Mouse (Mus musculus): ENCODE measurements around the gene Cdca3.
A peak's percentile ranks its signal among the peaks of the same experiment; 100 is the strongest.

DNA sequence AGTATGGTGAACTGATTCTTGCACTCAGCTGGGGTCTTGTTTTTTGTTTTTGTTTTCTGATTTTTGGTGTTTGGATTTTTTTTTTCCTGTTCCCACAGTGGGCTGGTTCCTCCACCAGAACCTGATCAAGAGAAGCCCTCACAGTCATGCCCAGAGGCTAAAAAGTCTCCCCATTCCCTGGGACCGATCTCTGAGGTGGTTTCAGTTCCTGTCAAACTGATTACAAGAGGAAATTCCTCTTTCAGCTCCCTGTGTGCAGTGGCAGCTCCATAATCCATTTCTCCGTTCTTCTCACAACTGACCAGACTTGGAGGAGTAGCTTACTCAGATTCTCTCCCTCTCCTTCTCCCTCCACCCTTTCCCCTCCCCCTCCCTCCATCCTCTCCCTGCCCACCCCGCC is 45.0 kb downstream of the Cdca3 start:
- no peak for TF ChIP-seq EP300 (IDR thresholded peaks at IDR 0.05)
- 0 out of 2 replicates have a peak, but pooled peaks have one; percentile 15 for TF ChIP-seq CTCF (IDR thresholded peaks at IDR 0.05)
